Mouse (Mus musculus) brain, adult 2 months (tissue): ENCODE measurements around the gene Gbp10.
"Not testable (repeated sequence)": the region's sequence is repeated elsewhere in the genome, so short reads cannot be mapped to it uniquely, and the experiment has no call there.

Source experiments
- DNase-seq: peaks from one replicate; pipeline ENCODE4 v3.0.0; 2011; ENCODE audit warnings: low read depth, low spot score

The Gbp10 gene

GRCm38 (mm10) chr5:105239483-105240047 is at the start of gene Gbp10:
Gbp10 (minus strand) TSS chr5:105239533.
- peak; percentile 10 for DNase-seq

- DNase-seq: not testable (repeated sequence)
These were observed 21.3 kb upstream of the Gbp10 start for GRCm38 (mm10) chr5:105260673-105261072.

DNA sequence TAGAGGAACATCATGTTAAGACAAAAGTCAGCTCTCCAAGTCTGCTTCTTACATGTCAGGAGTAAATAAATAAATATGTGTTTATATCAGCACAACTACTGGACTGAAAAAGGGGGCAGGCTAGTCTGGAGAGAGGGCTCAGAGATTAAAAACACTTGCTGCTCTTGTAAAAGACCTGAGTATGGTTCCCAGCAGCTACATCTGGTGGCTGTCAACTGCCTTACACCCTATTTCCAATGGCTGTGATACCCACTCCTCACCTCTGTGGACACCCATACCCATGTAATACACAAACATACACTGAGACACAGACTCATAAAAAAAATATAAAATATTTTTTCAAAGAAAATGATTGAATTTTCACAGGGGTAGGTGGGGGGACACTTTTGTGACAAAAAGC is 13.2 kb upstream of the Gbp10 start:
- no peak for DNase-seq

DNA sequence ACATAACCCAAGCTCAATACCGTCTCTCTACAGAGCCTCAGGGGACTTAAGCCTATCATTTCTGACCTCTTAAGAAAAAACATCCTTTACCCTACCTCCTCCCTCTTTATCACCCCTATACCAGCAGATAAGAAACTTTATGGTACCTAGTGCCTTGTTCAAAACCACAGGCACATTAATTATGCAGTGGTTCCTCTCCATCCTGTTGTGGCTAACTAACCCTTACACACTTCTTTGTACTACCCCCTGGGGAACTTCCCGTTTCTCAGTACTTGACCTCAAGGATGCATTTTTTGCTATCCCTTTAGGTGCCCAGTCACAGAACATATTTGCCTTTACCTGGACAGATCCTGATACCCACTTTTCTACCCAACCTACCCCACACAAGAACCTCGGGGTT is 5.4 kb upstream of the Gbp10 start:
- DNase-seq: not testable (repeated sequence)

- peak; percentile 26 for DNase-seq
These were observed 1.6 kb upstream of the Gbp10 start for GRCm38 (mm10) chr5:105240982-105241381.

- not testable (repeated sequence) for DNase-seq
These were observed 931 bp downstream of the Gbp10 start for GRCm38 (mm10) chr5:105238402-105238801.

DNA sequence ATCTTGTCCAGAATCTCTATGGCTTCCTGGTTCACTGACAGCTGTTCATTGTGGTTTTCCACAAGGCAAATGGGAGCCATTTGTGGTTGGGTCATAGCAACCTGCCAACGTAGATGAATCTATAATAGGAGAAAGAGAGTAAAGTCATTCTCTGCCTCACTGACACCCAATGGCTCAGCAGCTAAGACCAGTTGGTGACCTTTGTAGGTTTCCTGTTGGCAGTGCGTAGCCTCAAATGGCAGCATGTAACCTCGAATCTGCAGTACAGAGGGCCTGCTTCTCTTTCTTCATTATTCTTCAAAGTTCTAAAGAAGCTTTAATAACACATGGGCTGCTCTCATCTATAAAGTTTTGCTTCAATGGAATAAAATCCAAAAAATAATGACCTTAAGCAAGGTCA is 3.3 kb downstream of the Gbp10 start:
- not testable (repeated sequence) for DNase-seq

- DNase-seq: not testable (repeated sequence)
These were observed 30.4 kb downstream of the Gbp10 start for GRCm38 (mm10) chr5:105208957-105209356.

DNA sequence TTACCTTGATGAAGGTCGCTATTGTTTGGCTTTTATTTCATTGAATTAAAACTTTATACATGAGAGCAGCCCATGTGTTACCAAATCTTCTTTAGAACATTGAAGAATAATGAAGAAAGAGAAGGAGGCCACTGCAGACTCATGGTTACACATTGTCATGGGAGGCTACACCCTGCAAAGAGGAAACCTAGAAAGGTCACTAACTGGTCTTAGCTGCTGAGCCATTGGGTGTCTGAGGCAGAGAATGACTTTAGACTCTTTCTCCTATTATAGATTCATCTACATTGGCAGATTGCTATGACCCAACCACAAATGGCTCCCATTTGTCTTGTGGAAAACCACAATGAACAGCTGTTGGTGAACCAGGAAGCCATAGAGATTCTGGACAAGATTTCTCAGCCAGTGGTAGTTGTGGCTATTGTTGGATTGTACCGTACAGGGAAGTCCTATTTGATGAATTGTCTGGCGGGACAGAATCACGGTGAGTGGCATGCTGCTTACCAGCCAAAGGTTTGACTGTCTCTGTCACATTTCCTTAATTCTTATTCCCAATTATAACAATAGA is 38.5 kb downstream of the Gbp10 start:
- DNase-seq: not testable (repeated sequence)

DNA sequence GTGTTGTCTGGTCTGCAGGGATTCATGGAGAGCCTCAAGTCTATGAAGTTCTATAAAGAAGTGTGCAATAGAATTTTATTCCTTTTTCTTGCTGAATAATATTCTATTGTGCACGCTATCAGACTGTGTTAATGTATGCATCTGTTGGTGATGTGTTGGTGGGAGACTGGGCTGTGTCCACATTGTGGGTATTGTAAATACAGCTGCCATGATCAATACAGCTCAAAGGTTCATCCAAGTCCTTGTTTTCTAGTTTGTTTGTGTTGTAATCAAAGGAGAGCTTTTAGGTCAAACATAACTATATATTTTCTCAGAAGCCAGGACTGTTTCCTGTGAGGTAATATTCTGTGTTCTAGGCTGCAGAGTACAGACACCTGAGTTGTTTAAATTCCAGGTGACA is 40.2 kb downstream of the Gbp10 start:
- DNase-seq: not testable (repeated sequence)

DNA sequence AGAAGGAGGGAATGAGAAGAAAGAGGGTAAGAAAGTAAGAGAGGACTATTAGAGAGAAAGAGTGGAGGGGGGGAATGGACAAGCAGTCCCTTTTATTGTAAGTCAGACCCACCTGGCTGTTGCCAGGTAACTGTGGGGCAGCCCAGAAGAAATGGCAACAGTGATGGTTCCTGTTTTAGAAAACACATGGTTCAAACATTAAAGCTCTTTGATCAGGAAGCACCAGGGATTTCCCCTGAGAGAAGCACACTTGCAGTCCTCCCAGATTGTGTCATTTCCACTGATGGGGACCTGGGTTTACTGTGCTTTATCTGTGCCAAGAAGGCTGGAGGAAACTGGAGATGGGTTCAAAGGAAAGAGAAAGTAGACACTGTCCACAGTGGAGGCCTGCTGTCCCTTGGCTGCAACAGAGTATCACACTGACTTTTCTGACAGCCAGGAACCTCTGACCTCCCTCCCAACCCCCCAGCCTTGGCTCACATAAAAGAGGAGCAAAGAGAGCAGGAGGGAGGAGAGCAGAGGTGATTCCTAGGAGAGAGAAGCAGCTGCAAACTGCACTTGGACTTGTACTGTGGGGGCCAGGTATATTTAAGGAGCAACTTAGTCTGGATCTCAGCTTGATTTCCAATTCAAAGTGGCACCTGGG is 41.3 kb downstream of the Gbp10 start:
- not testable (repeated sequence) for DNase-seq

DNA sequence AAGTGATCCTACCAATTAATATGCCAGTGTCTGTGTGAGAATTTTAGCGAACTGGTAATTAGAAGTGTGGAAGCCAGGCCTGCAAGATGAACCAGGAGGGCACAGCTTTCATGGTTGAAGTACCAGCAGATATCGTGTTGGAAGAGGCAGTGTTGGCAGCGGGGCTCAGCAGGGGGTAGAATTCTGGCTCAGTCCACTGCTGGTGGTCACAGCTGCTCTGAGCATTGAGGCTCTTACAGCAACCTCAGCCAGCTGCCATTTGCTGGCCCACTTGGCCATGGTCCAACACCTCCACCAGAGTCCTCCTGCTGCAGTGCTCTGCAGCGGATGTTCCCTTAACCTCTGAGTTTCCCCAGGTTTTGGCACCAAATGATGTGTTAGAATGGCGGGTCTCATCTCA is 43.0 kb downstream of the Gbp10 start:
- peak; percentile 6 for DNase-seq

DNA sequence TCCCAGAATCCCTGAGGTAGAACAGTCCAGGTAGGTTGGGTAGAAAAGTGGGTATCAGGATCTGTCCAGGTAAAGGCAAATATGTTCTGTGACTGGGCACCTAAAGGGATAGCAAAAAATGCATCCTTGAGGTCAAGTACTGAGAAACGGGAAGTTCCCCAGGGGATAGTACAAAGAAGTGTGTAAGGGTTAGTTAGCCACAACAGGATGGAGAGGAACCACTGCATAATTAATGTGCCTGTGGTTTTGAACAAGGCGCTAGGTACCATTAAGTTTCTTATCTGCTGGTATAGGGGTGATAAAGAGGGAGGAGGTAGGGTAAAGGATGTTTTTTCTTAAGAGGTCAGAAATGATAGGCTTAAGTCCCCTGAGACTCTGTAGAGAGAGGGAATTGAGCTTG is 46.8 kb downstream of the Gbp10 start:
- not testable (repeated sequence) for DNase-seq

- no peak for DNase-seq
These were observed 57.9 kb downstream of the Gbp10 start for GRCm38 (mm10) chr5:105181446-105181845.
